8 mouse cellular contexts compared by ENCODE assay signal in the genomic region with DNA sequence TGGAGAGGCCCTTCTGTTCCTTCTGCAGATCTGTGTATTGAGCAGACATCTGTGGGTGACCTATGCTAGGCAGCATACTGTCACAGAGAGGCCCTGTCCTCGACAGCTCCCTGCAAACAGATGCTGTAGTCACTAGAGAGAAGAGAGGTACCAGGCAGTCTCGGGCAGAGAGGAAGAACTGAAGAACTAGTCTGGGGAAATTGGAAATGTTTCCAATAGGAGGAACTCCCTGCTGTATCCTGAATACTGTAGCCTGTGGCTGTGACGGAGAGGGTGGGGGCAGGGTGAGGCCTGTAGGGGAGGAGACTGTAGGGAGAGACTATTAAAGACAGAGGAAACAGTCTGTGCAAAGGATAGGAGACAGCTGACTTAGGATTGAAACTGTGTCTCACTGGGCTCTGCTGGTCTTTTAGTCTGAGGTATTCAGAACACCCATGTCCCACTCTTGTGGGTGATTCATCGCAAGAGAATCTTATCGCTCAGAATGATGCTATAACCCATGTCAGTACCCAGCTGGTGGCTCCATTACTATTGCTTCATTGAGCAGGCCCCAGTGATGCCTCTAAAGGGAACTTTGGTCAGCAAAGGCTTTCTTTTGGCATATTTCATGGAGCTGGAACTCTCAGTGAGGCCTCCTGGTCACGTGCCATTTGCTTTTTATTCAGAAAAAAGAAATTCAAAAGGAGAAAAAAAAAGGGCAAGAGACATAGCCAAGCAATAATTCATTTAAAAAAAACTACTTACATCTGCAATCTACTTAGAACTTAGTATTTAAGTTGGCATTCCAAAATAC. TPM values are rescaled to one million over a fixed set of nuclear protein-coding genes. Genes with fewer than 3 reads are reported as not detected.
DNase-seq lines count a peak whose midpoint lies in the region; ATAC-seq lines count a peak whose summit lies in the region.
"Had no signal": no experiment of that assay in that cellular context is flagged by ENCODE, and none has a peak within 500 bp of the region (broad histone marks: within the 10 kb centered on the region; RNA-seq: fewer than 3 reads in every experiment).

No protein-coding gene starts in this region.

- H3K4me3 ChIP-seq in neural tube, embryonic 11.5 days (ENCODE audit: low read depth, low read length) = no peak overlapping the region
- H3K4me3 ChIP-seq in neural tube, embryonic 15.5 days (replicated peaks) = no peak overlapping the region
- H3K4me3 ChIP-seq in forebrain, embryonic 16.5 days (replicated peaks; ENCODE audit: low read length) = no peak overlapping the region
- no peak overlapping the region for H3K4me3 ChIP-seq in hindbrain, embryonic 12.5 days
- no peak overlapping the region for H3K4me3 ChIP-seq in lung, embryonic 16.5 days (ENCODE audit: low read length)
- H3K4me3 ChIP-seq: megakaryocyte, embryonic 14.5 days had no signal

- whole genome bisulfite sequencing in neural tube, embryonic 11.5 days = 28% methylated on average over 6 of the region's 6 CpGs
- WGBS in neural tube, embryonic 15.5 days = 18% methylated on average over 6 of the region's 6 CpGs
- 56% methylated on average over 6 of the region's 6 CpGs for WGBS in forebrain, embryonic 16.5 days
- 39% methylated on average over 6 of the region's 6 CpGs for WGBS in hindbrain, embryonic 12.5 days
- 37% methylated on average over 6 of the region's 6 CpGs for WGBS in lung, embryonic 16.5 days

- peaks cover 17% of the 10 kb centered on the region; the same call in 1 of the 2 replicates for H3K4me1 ChIP-seq in neural tube, embryonic 11.5 days (ENCODE audit: control insufficient read depth, insufficient read depth, low read length)
- H3K4me1 ChIP-seq in neural tube, embryonic 15.5 days = peaks cover 20% of the 10 kb centered on the region
- peaks cover 5% of the 10 kb centered on the region for H3K4me1 ChIP-seq in forebrain, embryonic 16.5 days (replicated peaks; ENCODE audit: control insufficient read depth, insufficient read depth, low read length)
- peaks cover 10% of the 10 kb centered on the region; the same call in 1 of the 2 replicates for H3K4me1 ChIP-seq in hindbrain, embryonic 12.5 days
- H3K4me1 ChIP-seq in lung, embryonic 16.5 days (replicated peaks; ENCODE audit: control insufficient read depth, insufficient read depth, low read length) = peaks cover 44% of the 10 kb centered on the region

- H3K27me3 ChIP-seq in neural tube, embryonic 11.5 days (ENCODE audit: control insufficient read depth, insufficient read depth, low read length) = no peaks in the 10 kb centered on the region
- no peaks in the 10 kb centered on the region for H3K27me3 ChIP-seq in neural tube, embryonic 15.5 days (replicated peaks)
- peaks cover 8% of the 10 kb centered on the region; the same call in 1 of the 2 replicates for H3K27me3 ChIP-seq in forebrain, embryonic 16.5 days (replicated peaks; ENCODE audit: control insufficient read depth, insufficient read depth, low read length)
- no peaks in the 10 kb centered on the region for H3K27me3 ChIP-seq in hindbrain, embryonic 12.5 days
- no peaks in the 10 kb centered on the region for H3K27me3 ChIP-seq in lung, embryonic 16.5 days (ENCODE audit: control insufficient read depth, insufficient read depth, low read depth, low read length)

- peak; percentile 62 for ATAC-seq in neural tube, embryonic 11.5 days (ENCODE audit: insufficient read depth, low FRiP score, low TSS enrichment)
- no peak for ATAC-seq in neural tube, embryonic 15.5 days (ENCODE audit: low FRiP score)
- peak; percentile 6; the same call in 1 of the 2 replicates for ATAC-seq in forebrain, embryonic 16.5 days
- ATAC-seq in hindbrain, embryonic 12.5 days (ENCODE audit: low FRiP score) = 0 out of 2 replicates have a peak, but pooled peaks have one; percentile 60
- peak; percentile 85 for ATAC-seq in lung, embryonic 16.5 days (ENCODE audit: low read depth)

- no peaks in the 10 kb centered on the region for H3K9me3 ChIP-seq in neural tube, embryonic 11.5 days (ENCODE audit: control insufficient read depth, low read length)
- H3K9me3 ChIP-seq in neural tube, embryonic 15.5 days (replicated peaks) = no peaks in the 10 kb centered on the region
- H3K9me3 ChIP-seq in forebrain, embryonic 16.5 days (ENCODE audit: control insufficient read depth, low read length) = no peaks in the 10 kb centered on the region
- no peaks in the 10 kb centered on the region for H3K9me3 ChIP-seq in hindbrain, embryonic 12.5 days (replicated peaks)
- no peaks in the 10 kb centered on the region for H3K9me3 ChIP-seq in lung, embryonic 16.5 days (ENCODE audit: control insufficient read depth, low read length)

- no peak overlapping the region for H3K4me2 ChIP-seq in neural tube, embryonic 11.5 days (ENCODE audit: low read depth)
- no peak overlapping the region for H3K4me2 ChIP-seq in neural tube, embryonic 15.5 days
- H3K4me2 ChIP-seq in forebrain, embryonic 16.5 days (ENCODE audit: low read length) = no peak overlapping the region
- H3K4me2 ChIP-seq in hindbrain, embryonic 12.5 days (replicated peaks) = no peak overlapping the region
- no peak overlapping the region for H3K4me2 ChIP-seq in lung, embryonic 16.5 days (ENCODE audit: low read depth, low read length)

- H3K9ac ChIP-seq in neural tube, embryonic 11.5 days (ENCODE audit: low read length) = no peak overlapping the region
- no peak overlapping the region for H3K9ac ChIP-seq in neural tube, embryonic 15.5 days (replicated peaks)
- no peak overlapping the region for H3K9ac ChIP-seq in forebrain, embryonic 16.5 days (replicated peaks; ENCODE audit: low read depth, low read length)
- no peak overlapping the region for H3K9ac ChIP-seq in hindbrain, embryonic 12.5 days
- H3K9ac ChIP-seq in lung, embryonic 16.5 days (ENCODE audit: low read length) = 0 out of 2 replicates have a peak overlapping the region, but pooled peaks have one; percentile 1

- H3K27ac ChIP-seq in neural tube, embryonic 11.5 days (ENCODE audit: low read depth, low read length) = peak overlapping the region; percentile 23; the same call in 1 of the 2 replicates
- H3K27ac ChIP-seq in neural tube, embryonic 15.5 days (replicated peaks) = no peak overlapping the region
- no peak overlapping the region for H3K27ac ChIP-seq in forebrain, embryonic 16.5 days (ENCODE audit: low read length)
- no peak overlapping the region for H3K27ac ChIP-seq in hindbrain, embryonic 12.5 days
- H3K27ac ChIP-seq in lung, embryonic 16.5 days (ENCODE audit: low read length) = peak overlapping the region; percentile 75

- DNase-seq in neural tube, embryonic 11.5 days (ENCODE audit: low spot score) = peak; percentile 32
- DNase-seq in MN1 (ENCODE audit: low spot score) = no peak
- DNase-seq in frontal cortex, postnatal 36 days (ENCODE audit: low spot score in 2 of 2) = no peak

- H3K36me3 ChIP-seq in neural tube, embryonic 11.5 days (ENCODE audit: control insufficient read depth, insufficient read depth, low read length) = no peaks in the 10 kb centered on the region
- no peaks in the 10 kb centered on the region for H3K36me3 ChIP-seq in neural tube, embryonic 15.5 days
- no peaks in the 10 kb centered on the region for H3K36me3 ChIP-seq in forebrain, embryonic 16.5 days (ENCODE audit: control insufficient read depth, insufficient read depth)
- no peaks in the 10 kb centered on the region for H3K36me3 ChIP-seq in hindbrain, embryonic 12.5 days
- no peaks in the 10 kb centered on the region for H3K36me3 ChIP-seq in lung, embryonic 16.5 days (ENCODE audit: control insufficient read depth, insufficient read depth, low read length)

RNA-seq across cellular contexts. Expression of gene Elmo1, which starts 43.4 kb away (rescaled TPM):
- polyA plus RNA-seq in neural tube, embryonic 11.5 days (2014; fragmentation: Nextera tagmentation; extraction: Ambion mirVana) = 27.0 and 28.7 TPM in 2 replicates
- polyA plus RNA-seq in neural tube, embryonic 15.5 days (2015; fragmentation: Nextera tagmentation; extraction: Ambion mirVana) = 42.9 and 43.3 TPM in 2 replicates
- 37.6 and 42.4 TPM in 2 replicates for polyA plus RNA-seq in forebrain, embryonic 16.5 days (2015; fragmentation: Nextera tagmentation; extraction: Ambion mirVana)
- polyA plus RNA-seq in hindbrain, embryonic 12.5 days (2016; fragmentation: Nextera tagmentation; extraction: Ambion mirVana) = 28.9 and 33.3 TPM in 2 replicates
- polyA plus RNA-seq in lung, embryonic 16.5 days (2015; fragmentation: Nextera tagmentation; extraction: Ambion mirVana) = 43.9 and 44.3 TPM in 2 replicates

Comparison
In these comparisons a context has a peak if more than half of its experiments do, and no peak if none do; other contexts are left out.
1. H3K27ac ChIP-seq: peak in neural tube, embryonic 11.5 days (single experiment) and lung, embryonic 16.5 days (single experiment); none in neural tube, embryonic 15.5 days (single experiment), forebrain, embryonic 16.5 days (single experiment) and hindbrain, embryonic 12.5 days (single experiment).